Mouse (Mus musculus) inflammation-experienced regulatory T-cells, adult 6 months (primary cell): ENCODE measurements around the gene Unc13b. TPM values are rescaled to one million over a fixed set of nuclear protein-coding genes. Genes with fewer than 3 reads are reported as not detected.
"Not testable (repeated sequence)": the region's sequence is repeated elsewhere in the genome, so short reads cannot be mapped to it uniquely, and the experiment has no call there.

Experiments used
- ATAC-seq: one replicate; pipeline ENCODE4 v1.8.0; 2017
- polyA plus RNA-seq, 3 experiments: library from polyadenylated mRNA; unstranded; fragments of 100-300 nt; shearing (Covaris generic); gene quantifications; one replicate each; pipeline ENCODE4 v1.2.1; 2017

The Unc13b gene
- polyA plus RNA-seq, 3 experiments from 2014 or later: 0.23 to 0.38 TPM; not detected in 1

DNA sequence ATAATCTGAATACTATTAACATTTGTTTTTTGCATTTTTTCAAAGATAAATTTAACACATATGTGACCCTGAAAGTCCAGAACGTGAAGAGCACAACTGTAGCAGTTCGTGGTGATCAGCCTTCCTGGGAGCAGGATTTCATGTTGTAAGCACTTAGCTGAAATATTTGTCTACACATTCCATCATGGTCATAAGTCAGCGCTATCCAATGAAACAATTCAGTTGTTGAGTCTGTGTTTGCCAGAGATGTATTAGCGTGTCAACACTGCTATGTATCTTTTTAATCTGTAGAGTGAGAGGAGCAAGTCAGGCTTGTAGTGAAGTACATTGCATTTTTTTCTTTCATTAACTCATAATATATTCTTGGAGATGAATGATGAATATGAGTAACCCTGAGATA lies 32.4 kb downstream of the Unc13b start:
- no peak for ATAC-seq

DNA sequence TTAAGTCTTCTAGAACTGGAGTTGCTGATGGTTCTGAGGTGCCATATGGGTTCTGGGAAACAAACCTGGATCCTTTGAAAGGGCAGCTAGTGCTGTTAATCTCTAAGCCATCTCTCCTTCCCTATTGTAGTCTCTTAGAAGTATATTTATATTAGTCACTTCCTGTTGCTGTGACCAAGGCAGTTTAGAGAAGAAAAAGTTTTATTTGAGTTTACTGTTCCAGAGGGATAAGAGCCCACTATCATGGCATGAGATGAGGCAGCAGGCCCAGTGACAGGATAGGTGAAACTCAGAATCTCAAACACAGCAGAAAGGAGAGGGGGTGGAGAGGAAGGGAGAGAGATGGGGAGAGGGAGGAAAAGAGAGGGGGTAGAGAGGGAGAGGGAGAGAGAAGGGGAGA lies 54.7 kb downstream of the Unc13b start:
- ATAC-seq: no peak

DNA sequence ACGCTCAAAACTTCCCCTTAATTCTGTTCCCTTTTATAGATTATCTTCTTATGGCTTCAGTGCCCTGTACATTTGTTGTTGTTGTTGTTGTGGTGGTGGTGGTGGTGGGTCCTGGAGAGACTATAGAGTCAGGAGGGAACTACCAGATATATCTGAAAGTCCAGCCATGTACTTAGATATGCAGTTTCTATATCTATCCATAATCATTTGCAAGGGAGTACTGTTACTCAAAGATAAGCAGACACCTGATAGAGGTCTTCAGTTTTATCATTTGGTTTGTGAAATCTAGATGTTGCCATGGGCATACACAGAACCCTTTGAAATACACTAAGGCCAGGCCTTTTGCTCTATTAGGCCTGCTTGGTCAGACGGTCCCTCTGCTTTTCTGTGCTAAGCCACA lies 55.8 kb downstream of the Unc13b start:
- no peak for ATAC-seq

DNA sequence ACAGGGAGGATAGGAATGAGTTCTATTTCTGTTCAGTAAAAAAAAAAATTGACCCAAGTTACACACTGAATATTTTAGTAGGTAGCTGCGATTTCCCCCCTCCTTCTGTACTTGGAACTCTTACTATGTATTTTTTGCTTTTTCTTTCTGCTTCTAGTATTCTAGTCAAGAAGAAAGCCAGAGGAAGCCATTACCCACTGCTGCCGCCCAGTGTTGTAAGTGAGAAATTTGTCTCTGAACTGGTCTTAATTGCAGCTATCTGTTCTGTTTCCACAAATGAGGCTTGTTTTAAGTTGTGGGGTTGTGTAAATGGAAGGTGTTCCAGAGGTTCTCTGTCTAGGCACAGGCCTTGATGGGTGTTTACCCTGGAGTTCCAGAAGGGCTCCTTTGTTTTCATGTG lies 56.2 kb downstream of the Unc13b start:
- ATAC-seq: no peak

GRCm38 (mm10) chr4:43116249-43116648 lies 57.5 kb downstream of the Unc13b start:
- no peak for ATAC-seq

GRCm38 (mm10) chr4:43129750-43130149 lies 71.0 kb downstream of the Unc13b start:
- ATAC-seq: no peak

GRCm38 (mm10) chr4:43142610-43143009 lies 83.9 kb downstream of the Unc13b start:
- no peak for ATAC-seq

DNA sequence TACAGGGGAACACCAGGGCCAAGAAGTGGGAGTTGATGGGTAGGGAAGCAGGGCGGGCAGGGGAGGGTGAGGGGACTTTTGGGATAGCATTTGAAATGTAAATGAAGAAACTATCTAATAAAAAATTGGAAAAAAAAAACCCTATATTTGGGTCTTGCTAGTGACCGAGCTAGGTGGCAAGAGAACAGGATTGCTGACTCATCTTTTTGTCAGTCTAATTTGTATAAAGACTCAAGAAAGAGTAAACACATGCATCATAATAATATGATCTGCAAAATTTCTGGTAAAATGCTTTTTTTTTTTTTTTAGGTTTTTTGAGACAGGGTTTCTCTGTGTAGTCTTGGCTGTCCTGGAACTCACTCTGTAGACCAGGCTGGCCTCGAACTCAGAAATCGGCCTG lies 93.7 kb downstream of the Unc13b start:
- not testable (repeated sequence) for ATAC-seq

DNA sequence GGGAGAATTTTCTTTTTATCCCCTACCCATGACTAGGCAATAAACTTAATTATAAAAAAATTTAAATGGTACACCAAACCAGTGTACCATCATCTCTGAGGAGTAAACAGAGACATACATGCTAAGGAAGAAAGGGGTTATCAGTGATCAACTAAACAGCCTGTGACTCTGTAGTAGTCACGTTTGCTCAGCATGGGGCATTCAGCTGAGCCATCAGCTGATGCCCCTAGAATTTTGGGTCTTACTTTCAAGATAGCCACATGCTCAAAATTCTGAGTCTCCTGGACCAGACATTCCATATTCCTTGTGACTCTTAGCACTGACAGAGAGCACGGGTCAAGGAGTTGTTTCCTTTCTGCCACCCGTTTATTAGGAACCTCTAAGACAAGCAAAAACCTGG lies 101.3 kb downstream of the Unc13b start:
- ATAC-seq: no peak

- ATAC-seq: no peak
These were observed 102.4 kb downstream of the Unc13b start for GRCm38 (mm10) chr4:43161124-43161657.

- no peak for ATAC-seq
These were observed 104.5 kb downstream of the Unc13b start for GRCm38 (mm10) chr4:43163205-43163604.

DNA sequence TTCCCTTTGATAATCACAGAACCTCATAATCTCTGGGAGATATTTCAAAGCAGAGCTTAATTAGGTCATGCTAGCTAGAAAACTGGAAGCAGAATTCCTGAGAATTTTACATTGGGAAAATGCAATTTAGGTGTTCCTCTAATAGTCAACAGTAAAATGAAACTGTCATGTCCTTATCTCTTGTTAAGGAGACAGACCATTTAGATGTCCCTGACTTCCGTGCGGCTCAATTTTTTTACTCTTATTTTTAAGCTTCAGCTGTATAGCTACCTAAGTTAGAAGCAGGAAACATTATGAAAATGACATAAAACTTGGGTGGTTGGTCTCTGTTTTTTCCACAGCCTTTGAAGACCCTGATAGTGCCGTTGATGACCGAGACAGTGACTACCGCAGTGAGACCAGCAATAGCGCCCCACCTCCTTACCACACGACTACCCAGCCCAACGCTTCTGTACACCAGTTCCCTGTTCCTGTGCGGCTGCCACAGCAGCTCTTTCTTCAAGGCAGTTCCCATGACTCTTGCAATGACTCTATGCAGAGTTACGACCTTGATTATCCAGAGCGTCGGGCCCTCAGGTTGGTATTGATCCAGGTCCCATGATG lies 106.8 kb downstream of the Unc13b start:
- no peak for ATAC-seq

- no peak for ATAC-seq
These were observed 111.3 kb downstream of the Unc13b start for GRCm38 (mm10) chr4:43170028-43170427.

- ATAC-seq: no peak
These were observed 118.4 kb downstream of the Unc13b start for GRCm38 (mm10) chr4:43177126-43177525.

DNA sequence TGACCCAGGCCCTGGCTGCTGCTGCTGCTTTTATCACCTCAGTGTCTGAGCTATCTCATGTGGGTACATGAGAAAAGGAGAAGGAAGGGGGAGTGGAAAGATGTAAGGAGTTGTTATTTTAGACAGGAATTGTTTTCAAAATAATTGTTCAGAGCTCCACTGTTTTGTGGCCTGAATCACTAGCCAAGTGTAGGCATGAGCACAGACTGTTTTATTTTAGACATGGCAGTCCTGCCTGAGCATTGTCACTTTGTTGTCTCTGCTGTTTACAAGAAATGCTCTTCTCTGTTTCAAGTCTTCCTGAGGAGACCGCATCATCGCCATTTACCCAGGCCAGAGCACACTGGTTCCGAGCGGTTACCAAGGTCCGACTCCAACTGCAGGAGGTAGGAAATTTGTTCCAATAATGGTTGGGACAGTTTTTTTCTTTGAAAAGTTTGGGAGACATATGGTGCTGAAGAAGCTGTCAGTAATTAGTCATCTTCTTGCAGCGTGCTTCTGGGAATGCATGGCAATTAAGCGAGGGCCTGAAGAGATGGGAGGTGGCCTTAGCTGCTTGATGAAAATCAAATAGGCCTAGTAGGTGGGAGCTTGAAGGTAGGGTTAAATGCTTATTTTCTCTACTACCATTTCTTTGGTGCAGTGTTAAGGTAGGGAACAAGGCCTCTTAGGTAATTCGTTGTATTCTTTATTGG lies 123.9 kb downstream of the Unc13b start:
- ATAC-seq: no peak

DNA sequence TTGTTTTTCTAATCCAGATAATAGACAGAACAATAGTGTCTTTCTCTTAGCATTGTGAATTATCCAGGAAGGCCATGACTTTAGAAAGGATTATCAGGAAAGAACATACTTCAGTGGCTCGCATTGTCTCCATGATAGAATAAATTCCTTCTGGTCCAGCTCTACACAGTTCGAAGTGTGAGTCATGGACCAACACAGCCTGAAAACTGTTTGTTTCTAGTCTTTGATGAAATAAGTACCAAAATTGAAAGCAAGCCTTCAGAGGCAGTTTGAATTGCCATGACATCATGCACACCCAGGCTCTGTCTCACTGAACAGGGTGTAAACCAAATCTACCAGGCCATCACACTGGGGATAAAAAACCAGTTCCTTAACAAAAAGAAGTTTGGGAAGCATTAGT lies 128.7 kb downstream of the Unc13b start:
- no peak for ATAC-seq

DNA sequence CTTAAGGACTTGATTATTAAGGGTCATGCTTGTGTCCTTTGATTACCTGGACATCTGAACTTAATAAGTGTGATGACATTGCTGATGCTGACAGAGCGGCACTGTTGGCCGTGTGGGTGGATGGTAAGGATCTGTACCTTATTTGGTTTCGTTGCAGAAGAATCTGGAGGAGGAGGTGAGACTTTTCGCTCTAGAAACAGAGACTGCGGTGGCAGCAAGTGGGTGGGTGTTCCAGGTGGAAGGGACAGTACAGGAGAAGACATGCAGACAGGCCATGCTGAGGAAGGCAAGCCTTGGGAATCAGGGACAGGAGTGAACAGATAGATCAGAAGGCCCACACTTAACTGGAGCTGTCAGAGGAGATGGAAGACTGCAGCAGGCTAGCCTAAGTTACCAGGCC lies 130.6 kb downstream of the Unc13b start:
- no peak for ATAC-seq

GRCm38 (mm10) chr4:43204946-43205345 lies 146.2 kb downstream of the Unc13b start:
- ATAC-seq: no peak

DNA sequence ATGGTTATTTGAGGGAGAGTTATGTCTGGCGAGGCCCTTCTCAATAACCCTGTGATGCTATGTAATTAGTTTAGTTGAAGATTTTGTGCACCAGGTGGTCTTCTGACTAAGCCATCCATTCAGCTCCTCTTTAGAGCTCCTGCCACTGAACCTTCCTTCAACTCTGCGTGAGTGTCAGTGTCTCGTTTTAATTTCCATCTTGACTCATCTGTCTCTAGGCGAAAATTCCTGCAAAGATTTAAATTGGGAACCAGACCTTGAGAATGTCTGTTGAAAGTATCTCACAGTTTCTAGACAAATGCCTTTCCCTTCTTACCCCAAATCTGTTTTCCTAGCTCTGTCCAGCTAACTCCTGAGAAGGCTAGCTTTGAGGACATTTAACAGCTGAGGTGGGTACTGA lies 146.8 kb downstream of the Unc13b start:
- ATAC-seq: no peak

- no peak for ATAC-seq
These were observed 148.2 kb downstream of the Unc13b start for GRCm38 (mm10) chr4:43206989-43207388.

GRCm38 (mm10) chr4:43209081-43209579 lies 150.4 kb downstream of the Unc13b start:
- ATAC-seq: no peak

DNA sequence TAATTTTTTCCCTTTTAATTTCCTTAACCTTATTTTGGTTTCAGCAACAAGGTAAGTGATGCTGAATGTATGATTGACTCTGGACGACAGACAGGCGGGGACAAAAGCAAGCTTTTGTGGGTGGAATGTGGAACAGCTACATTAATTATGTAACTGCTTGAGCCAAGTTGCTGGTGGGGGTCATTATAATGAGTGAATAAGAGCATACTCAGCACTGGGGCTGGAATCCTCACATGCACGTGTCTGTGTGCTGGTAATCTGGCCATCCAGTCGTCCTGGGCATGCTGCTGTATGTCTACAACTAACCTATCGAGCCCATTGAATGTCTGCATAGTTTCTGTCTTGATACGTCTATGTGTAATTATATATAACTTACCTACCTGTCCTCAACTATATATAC lies 150.9 kb downstream of the Unc13b start:
- no peak for ATAC-seq

GRCm38 (mm10) chr4:43216491-43216890 lies 157.7 kb downstream of the Unc13b start:
- ATAC-seq: no peak

DNA sequence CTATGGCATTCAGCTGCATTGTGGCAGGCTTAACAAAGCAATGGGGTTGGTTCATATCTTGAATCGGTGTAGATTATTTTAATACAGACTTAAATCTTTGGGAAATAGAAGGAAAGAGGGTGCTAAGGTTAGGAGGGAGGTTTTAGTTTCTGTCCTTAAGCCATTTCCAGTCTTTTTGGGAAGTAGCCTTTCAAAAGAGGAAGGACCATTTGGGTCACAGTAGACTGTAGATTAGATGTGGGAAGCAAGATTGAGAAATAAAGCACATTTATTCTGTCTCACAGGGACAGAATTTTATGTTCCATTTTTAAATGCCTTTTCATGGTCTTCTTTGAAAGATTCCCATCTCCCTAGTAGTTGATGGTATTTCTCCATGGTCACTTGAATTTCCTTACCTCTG lies 159.2 kb downstream of the Unc13b start:
- no peak for ATAC-seq
